Mouse (Mus musculus): ENCODE results near the gene S100a1. TPM values are rescaled to one million over a fixed set of nuclear protein-coding genes. Genes with fewer than 3 reads are reported as not detected.

S100a1 gene
- polyA plus RNA-seq, 1 experiment: not detected

DNA sequence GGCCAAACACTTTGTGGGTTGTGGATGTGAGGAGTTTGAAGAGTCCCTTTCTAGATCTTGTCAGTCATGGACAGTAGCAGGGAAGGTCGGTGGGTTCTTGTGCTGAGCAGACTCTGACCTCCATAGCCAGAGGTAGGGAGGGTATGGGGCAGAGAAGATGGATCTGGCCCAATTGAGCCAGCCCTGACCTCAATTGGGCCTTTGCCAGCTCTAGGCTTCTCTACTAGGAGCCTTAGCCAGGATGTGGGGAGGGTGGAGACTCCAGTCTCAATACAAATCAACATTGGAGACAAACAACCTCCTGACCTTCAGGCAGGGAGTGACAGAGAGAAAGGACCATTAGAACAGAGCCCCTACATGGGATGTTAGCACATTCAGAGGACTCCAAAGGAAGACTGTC, 1.1 kb upstream of the S100a1 start:
- peak overlapping the region; percentile 40 for H3K4me3 ChIP-seq (ENCODE audit: insufficient read depth, low read depth, low read length)
- 36% methylated on average over 1 of the region's 1 CpGs for WGBS
- peak overlapping the region; percentile 36; the same call in 1 of the 2 replicates for H3K27ac ChIP-seq (ENCODE audit: insufficient read depth, low read depth, low read length)
- peaks cover 15% of the 10 kb centered on the region for H3K4me1 ChIP-seq (ENCODE audit: control insufficient read depth, insufficient read depth, low read length)
- TF ChIP-seq CTCF (IDR thresholded peaks at IDR 0.05; ENCODE audit: insufficient read depth, low read depth, low read length) (no peak), POLR2A (IDR thresholded peaks at IDR 0.05; ENCODE audit: insufficient read depth, low read depth, low read length) (no peak)

DNA sequence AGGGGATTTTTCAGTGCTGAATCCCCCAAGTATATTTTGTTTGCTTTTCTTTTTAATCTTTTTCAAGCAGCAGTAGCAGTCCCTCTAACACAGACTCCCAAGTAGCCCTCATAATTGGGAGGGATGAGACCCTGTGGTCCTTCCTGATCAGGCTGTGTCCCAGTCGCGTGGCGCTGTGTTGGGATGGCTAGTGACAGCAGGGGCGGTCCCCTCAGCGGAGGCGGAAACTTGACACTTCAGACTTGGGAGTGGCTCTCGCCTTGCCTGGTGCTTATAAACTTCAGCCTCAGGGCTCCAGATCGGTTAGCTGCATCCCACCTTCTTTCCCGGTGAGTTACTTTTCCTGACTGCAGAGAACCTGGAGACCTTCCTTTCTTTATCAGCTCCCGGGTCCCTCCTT, 499 bp upstream of the S100a1 start:
- peak overlapping the region; percentile 36; the same call in 1 of the 2 replicates for H3K27ac ChIP-seq (ENCODE audit: insufficient read depth, low read depth, low read length)
- H3K4me3 ChIP-seq (ENCODE audit: insufficient read depth, low read depth, low read length): peak overlapping the region; percentile 40
- TF ChIP-seq CTCF (IDR thresholded peaks at IDR 0.05; ENCODE audit: insufficient read depth, low read depth, low read length) (no peak), POLR2A (IDR thresholded peaks at IDR 0.05; ENCODE audit: insufficient read depth, low read depth, low read length) (no peak)
- peaks cover 15% of the 10 kb centered on the region for H3K4me1 ChIP-seq (ENCODE audit: control insufficient read depth, insufficient read depth, low read length)
- 3% methylated on average over 10 of the region's 10 CpGs for WGBS

DNA sequence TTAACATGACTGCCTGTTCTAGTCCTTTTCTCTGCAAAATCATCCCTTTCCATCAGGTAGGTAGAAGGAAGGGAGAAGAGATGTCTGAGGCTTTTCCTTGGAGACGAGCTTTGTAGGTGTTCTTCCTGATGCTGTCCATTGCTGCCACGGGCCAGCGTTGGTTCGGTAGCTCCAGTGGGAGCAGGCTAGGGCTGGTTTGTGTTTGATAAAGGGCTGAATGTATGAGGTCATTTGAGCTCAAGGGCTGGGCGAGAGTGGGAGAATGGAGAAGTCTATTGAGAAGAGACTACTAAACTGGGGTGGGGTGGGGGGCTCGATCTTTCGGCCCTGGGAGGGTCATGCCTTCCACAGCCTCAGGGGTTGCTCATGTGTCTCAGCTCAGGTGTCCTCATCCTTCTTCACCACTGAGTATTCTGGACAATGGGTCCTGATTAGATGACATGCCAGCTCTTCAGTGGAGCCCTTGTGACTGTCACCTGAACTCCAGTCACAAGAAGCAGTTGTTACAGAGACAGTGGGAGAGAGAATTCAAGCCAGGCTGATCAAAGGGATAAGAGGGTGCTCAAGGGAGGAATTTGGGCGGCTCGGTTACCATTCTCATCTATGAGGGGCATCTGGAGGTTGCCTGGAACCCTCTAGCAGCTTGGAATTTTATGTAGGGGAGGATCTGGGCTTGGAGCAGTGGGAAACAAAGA, 1.1 kb downstream of the S100a1 start:
- TF ChIP-seq CTCF (IDR thresholded peaks at IDR 0.05; ENCODE audit: insufficient read depth, low read depth, low read length): no peak
- no peak for TF ChIP-seq POLR2A (IDR thresholded peaks at IDR 0.05; ENCODE audit: insufficient read depth, low read depth, low read length)
- WGBS: 84% methylated on average over 9 of the region's 9 CpGs
- peaks cover 15% of the 10 kb centered on the region for H3K4me1 ChIP-seq (ENCODE audit: control insufficient read depth, insufficient read depth, low read length)
- no peak overlapping the region for H3K4me3 ChIP-seq (ENCODE audit: insufficient read depth, low read depth, low read length)
- H3K27ac ChIP-seq (ENCODE audit: insufficient read depth, low read depth, low read length): no peak overlapping the region

DNA sequence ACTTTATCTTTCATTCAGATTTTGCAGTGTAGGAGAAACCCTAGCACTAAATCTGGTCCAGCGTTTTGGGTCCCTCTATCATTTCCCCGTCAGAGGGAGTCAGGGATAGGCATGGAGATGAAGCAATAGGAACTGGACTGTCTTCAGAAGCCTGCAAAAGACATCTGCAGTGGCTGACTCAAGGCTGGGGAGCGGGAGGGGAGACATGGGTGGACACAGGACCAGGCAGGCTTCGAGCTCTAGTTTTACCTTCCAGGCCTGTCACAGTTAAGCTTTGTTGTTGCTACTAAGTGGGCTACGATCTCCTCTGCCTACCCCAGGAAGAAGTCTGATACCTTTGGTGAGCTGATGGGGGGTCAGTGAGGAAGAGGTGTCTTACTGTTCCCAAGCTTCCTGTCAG, 1.9 kb downstream of the S100a1 start:
- no peak for TF ChIP-seq POLR2A (IDR thresholded peaks at IDR 0.05; ENCODE audit: insufficient read depth, low read depth, low read length)
- no peak for TF ChIP-seq CTCF (IDR thresholded peaks at IDR 0.05; ENCODE audit: insufficient read depth, low read depth, low read length)
- 93% methylated on average over 5 of the region's 5 CpGs for WGBS
- Histone ChIP-seq H3K27ac (ENCODE audit: insufficient read depth, low read depth, low read length) (no peak overlapping the region), H3K4me1 (ENCODE audit: control insufficient read depth, insufficient read depth, low read length) (peaks cover 17% of the 10 kb centered on the region), H3K4me3 (ENCODE audit: insufficient read depth, low read depth, low read length) (no peak overlapping the region)

DNA sequence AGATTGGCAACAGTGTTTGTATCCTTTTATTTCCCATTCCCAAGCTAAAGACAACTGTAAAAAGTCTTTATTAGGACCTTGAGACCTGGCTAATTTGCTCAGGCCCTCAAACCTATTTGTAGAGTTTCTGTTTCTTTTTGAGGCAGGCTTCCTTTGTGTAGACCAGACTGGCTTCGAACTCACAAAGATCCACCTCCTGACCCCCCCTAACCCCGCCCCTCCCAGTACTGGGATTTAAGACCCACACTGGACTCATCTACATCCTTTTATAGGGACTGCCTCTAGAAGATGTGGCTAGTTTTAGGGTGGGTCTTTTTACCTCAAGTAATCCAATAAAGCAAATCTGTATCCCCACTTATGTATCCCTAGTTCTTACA, 4.5 kb downstream of the S100a1 start:
- H3K4me1 ChIP-seq (ENCODE audit: control insufficient read depth, insufficient read depth, low read length): peaks cover 14% of the 10 kb centered on the region
- H3K27ac ChIP-seq (ENCODE audit: insufficient read depth, low read depth, low read length): peak overlapping the region; percentile 56; the same call in 1 of the 2 replicates
- WGBS: 8% methylated on average over 2 of the region's 2 CpGs
- H3K4me3 ChIP-seq (ENCODE audit: insufficient read depth, low read depth, low read length): peak overlapping the region; percentile 99; the same call in 1 of the 2 replicates
- TF ChIP-seq POLR2A (IDR thresholded peaks at IDR 0.05; ENCODE audit: insufficient read depth, low read depth, low read length) (no peak), CTCF (IDR thresholded peaks at IDR 0.05; ENCODE audit: insufficient read depth, low read depth, low read length) (no peak)

DNA sequence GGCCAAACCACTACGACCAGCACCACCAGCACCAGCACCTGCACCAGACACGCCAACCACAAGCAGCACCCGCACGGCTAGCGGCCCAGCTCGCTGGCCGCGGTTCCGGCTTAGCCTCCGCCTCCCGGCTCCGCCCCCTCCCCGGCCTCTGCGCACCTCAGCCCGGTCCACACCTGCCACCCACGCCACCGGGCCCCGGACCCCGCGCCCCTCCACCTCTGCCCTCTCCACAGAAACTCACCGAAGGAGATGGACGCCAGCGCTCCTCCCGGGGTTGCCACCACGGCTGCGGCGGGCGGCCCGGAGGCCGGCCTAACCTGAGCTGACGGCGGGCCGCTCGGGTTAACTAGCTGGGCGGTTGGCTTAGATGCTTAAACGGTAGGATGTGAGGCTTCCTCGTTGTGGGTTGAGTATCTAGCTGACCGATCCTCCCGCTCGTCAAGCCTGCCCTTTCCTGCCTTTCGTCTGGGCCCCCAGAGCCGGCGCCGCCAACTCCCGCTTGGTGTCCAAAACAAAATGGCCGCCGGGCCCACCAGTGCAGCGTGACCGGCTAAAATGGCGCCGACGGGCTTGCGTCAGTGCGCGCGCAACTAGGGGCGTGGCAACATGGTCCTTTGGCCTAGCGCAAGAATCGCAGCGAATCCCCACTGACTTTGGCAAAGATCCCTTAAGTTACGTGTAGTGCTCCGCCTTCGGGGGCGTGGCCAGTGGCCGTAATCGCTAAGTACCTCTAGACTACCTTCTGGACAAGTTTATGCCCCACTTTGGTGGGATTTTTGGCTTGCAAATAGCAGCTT, 5.0 kb downstream of the S100a1 start, which contains the start of gene Chtop:
Chtop (minus strand) TSS at position 549 of the 797 bp plus-strand sequence.
- Histone ChIP-seq H3K4me1 (ENCODE audit: control insufficient read depth, insufficient read depth, low read length) (peaks cover 9% of the 10 kb centered on the region), H3K27ac (ENCODE audit: insufficient read depth, low read depth, low read length) (peak within 1 kb of the TSS; percentile 88), H3K4me3 (ENCODE audit: insufficient read depth, low read depth, low read length) (peak within 1 kb of the TSS; percentile 99)
- TF ChIP-seq POLR2A (IDR thresholded peaks at IDR 0.05; ENCODE audit: insufficient read depth, low read depth, low read length) (no peak), CTCF (IDR thresholded peaks at IDR 0.05; ENCODE audit: insufficient read depth, low read depth, low read length) (no peak)
- WGBS: under 1% methylated on average over 66 of the region's 66 CpGs

DNA sequence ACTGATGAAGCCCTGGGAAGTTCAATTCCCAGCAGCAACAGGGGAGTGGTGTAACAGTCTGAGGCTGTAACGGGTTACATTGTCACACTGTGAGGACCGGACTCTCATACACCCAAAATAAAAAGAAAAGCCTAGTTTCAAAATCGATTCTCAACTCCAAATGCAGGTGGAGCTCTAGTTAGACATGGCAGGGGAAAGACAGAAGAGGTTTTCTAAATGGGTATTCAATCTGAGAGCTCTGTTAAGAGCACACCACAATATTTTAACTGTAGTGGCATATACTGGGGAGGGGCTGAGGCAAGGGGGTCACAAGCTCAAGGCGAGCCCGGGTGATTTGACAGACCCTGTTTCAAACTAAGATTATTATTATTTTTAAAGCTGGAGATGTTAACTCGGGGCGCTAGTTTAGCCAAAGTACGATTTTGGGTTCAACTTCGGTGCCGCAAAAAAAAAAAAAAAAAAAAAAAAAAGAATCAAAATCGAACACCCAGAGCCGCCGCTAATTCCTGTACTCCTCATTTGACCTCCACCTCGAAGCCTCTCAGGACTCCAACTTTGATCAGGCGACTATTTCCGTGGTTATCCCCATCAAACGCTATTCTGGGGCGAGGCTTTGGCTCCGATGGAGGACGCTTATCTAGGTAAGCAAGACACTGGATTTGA, 5.8 kb downstream of the S100a1 start:
- H3K4me3 ChIP-seq (ENCODE audit: insufficient read depth, low read depth, low read length): peak overlapping the region; percentile 99
- WGBS: under 1% methylated on average over 20 of the region's 20 CpGs
- peaks cover 4% of the 10 kb centered on the region for H3K4me1 ChIP-seq (ENCODE audit: control insufficient read depth, insufficient read depth, low read length)
- peak overlapping the region; percentile 88 for H3K27ac ChIP-seq (ENCODE audit: insufficient read depth, low read depth, low read length)
- TF ChIP-seq POLR2A (IDR thresholded peaks at IDR 0.05; ENCODE audit: insufficient read depth, low read depth, low read length) (no peak), CTCF (IDR thresholded peaks at IDR 0.05; ENCODE audit: insufficient read depth, low read depth, low read length) (no peak)

DNA sequence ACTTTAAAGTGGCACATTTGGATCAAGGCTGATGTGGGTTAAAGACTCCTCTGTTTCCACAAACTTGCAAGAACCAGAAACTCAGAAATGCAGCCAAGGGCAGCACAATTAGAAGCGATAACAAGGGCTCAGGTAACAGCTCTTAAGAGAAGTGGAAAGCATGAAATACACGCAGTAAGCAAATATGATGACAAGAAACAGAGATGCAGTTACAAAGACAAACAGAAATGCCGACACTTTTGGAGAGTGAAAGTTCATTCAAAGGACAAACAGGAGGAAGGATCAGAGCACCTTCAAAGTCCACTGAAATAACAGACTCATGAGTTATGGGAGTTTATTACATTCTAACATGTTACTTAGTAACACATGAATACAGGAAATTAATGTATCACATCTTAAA, 7.8 kb downstream of the S100a1 start:
- 62% methylated on average over 3 of the region's 3 CpGs for WGBS
- H3K27ac ChIP-seq (ENCODE audit: insufficient read depth, low read depth, low read length): no peak overlapping the region
- H3K4me3 ChIP-seq (ENCODE audit: insufficient read depth, low read depth, low read length): no peak overlapping the region
- peaks cover 4% of the 10 kb centered on the region for H3K4me1 ChIP-seq (ENCODE audit: control insufficient read depth, insufficient read depth, low read length)
- TF ChIP-seq POLR2A (IDR thresholded peaks at IDR 0.05; ENCODE audit: insufficient read depth, low read depth, low read length) (no peak), CTCF (IDR thresholded peaks at IDR 0.05; ENCODE audit: insufficient read depth, low read depth, low read length) (no peak)

Data from olfactory bulb, adult 2 months (tissue).